Mouse (Mus musculus) CH12.LX (cell line): ENCODE measurements around the gene Aldh3b1.

Source experiments
- CHD2 ChIP-seq: IDR thresholded peaks from 2 replicates; pipeline ENCODE4 v1.6.1; 2011; ENCODE audit warnings: low read length, improper control_type of control experiment
- CTCF ChIP-seq, 2 experiments: IDR thresholded peaks in 1 of 2; conservative IDR thresholded peaks in 1 of 2; 2 replicates each; pipeline ENCODE4 v1.5.1; 2011 to 2012; ENCODE audit warnings: low read depth in 2 of 2, low read length in 2 of 2, improper control_type of control experiment in 1 of 2, inconsistent platforms in 1 of 2, mild to moderate bottlenecking in 1 of 2, moderate library complexity in 1 of 2
- E2F4 ChIP-seq: IDR thresholded peaks from 2 replicates; pipeline ENCODE4 v1.6.1; 2011; ENCODE audit warnings: low read depth, low read length, improper control_type of control experiment; ENCODE audit not compliant: insufficient replicate concordance
- EP300 ChIP-seq: IDR thresholded peaks from 2 replicates; pipeline ENCODE4 v1.6.1; 2011; ENCODE audit warnings: low read length, improper control_type of control experiment
- ETS1 ChIP-seq: conservative IDR thresholded peaks from 2 replicates; pipeline ENCODE4 v1.6.1; 2012; ENCODE audit warnings: low read depth, mild to moderate bottlenecking, inconsistent platforms, low read length, improper control_type of control experiment, moderate library complexity
- KAT2A ChIP-seq: IDR thresholded peaks from 2 replicates; pipeline ENCODE4 v1.6.1; 2012; ENCODE audit warnings: low read length, improper control_type of control experiment, inconsistent platforms; ENCODE audit not compliant: insufficient replicate concordance
- MEF2A ChIP-seq: IDR thresholded peaks from 2 replicates; pipeline ENCODE4 v1.6.1; 2014; ENCODE audit warnings: low read depth, mild to moderate bottlenecking, inconsistent platforms, low read length, improper control_type of control experiment, borderline replicate concordance
- NELFE ChIP-seq: IDR thresholded peaks from 2 replicates; pipeline ENCODE4 v1.6.1; 2011; ENCODE audit warnings: low read depth, low read length, improper control_type of control experiment
- POLR2A ChIP-seq: IDR thresholded peaks from 2 replicates; pipeline ENCODE4 v1.6.1; 2011; ENCODE audit warnings: low read depth, mild to moderate bottlenecking, improper control_type of control experiment, low read length
- POLR2AphosphoS2 ChIP-seq: IDR thresholded peaks from 2 replicates; pipeline ENCODE4 v1.6.1; 2011; ENCODE audit warnings: low read depth, low read length, improper control_type of control experiment
- ZNF384 ChIP-seq: IDR thresholded peaks from 2 replicates; pipeline ENCODE4 v1.6.1; 2012; ENCODE audit warnings: low read depth, low read length, improper control_type of control experiment, inconsistent platforms

- TF ChIP-seq CTCF (conservative IDR thresholded peaks at IDR 0.05 in 1 of 2, IDR thresholded peaks at IDR 0.05 in 1 of 2; ENCODE audit: low read depth in 2 of 2, low read length in 2 of 2): no peak
- TF ChIP-seq NELFE: no peak
- TF ChIP-seq POLR2A: no peak
- no peak for TF ChIP-seq ZNF384
- TF ChIP-seq E2F4: no peak
- no peak for TF ChIP-seq EP300
- no peak for TF ChIP-seq ETS1
- no peak for TF ChIP-seq KAT2A
- TF ChIP-seq POLR2AphosphoS2: no peak
- no peak for TF ChIP-seq MEF2A
- no peak for TF ChIP-seq CHD2
Observed at GRCm38 (mm10) chr19:3959030-3959429, 29.4 kb upstream of the Aldh3b1 start.
